Mouse (Mus musculus): Measurements from ENCODE around the gene Lrrc28. TPM values are rescaled to one million over a fixed set of nuclear protein-coding genes. Genes with fewer than 3 reads are reported as not detected.

Gene Lrrc28
- total RNA-seq, 2 experiments from 2014 or later = 7.3 to 13.4 TPM

- ATAC-seq (replicated peaks; ENCODE audit: low FRiP score, poor library complexity, severe bottlenecking) = no peak
Observed at GRCm38 (mm10) chr7:67606250-67606649, 38.8 kb downstream of the Lrrc28 start.

GRCm38 (mm10) chr7:67605114-67605513, 40.0 kb downstream of the Lrrc28 start:
- ATAC-seq (replicated peaks; ENCODE audit: low FRiP score, poor library complexity, severe bottlenecking) = no peak

- no peak for ATAC-seq (replicated peaks; ENCODE audit: low FRiP score, poor library complexity, severe bottlenecking)
Observed at GRCm38 (mm10) chr7:67598050-67598449, 47.0 kb downstream of the Lrrc28 start.

- ATAC-seq (replicated peaks; ENCODE audit: low FRiP score, poor library complexity, severe bottlenecking) = no peak
Observed at GRCm38 (mm10) chr7:67596961-67597360, 48.1 kb downstream of the Lrrc28 start.

GRCm38 (mm10) chr7:67596322-67596721, 48.7 kb downstream of the Lrrc28 start:
- no peak for ATAC-seq (replicated peaks; ENCODE audit: low FRiP score, poor library complexity, severe bottlenecking)

- ATAC-seq (replicated peaks; ENCODE audit: low FRiP score, poor library complexity, severe bottlenecking) = no peak
Observed at GRCm38 (mm10) chr7:67593902-67594301, 51.2 kb downstream of the Lrrc28 start.

- no peak for ATAC-seq (replicated peaks; ENCODE audit: low FRiP score, poor library complexity, severe bottlenecking)
Observed at GRCm38 (mm10) chr7:67592670-67593069, 52.4 kb downstream of the Lrrc28 start.

GRCm38 (mm10) chr7:67588743-67589142, 56.3 kb downstream of the Lrrc28 start:
- no peak for ATAC-seq (replicated peaks; ENCODE audit: low FRiP score, poor library complexity, severe bottlenecking)

GRCm38 (mm10) chr7:67586479-67586878, 58.6 kb downstream of the Lrrc28 start:
- ATAC-seq (replicated peaks; ENCODE audit: low FRiP score, poor library complexity, severe bottlenecking) = no peak

- ATAC-seq (replicated peaks; ENCODE audit: low FRiP score, poor library complexity, severe bottlenecking) = no peak
Observed at GRCm38 (mm10) chr7:67583852-67584251, 61.2 kb downstream of the Lrrc28 start.

GRCm38 (mm10) chr7:67578783-67579482, 66.1 kb downstream of the Lrrc28 start:
- ATAC-seq (replicated peaks; ENCODE audit: low FRiP score, poor library complexity, severe bottlenecking) = no peak

GRCm38 (mm10) chr7:67578044-67578443, 67.0 kb downstream of the Lrrc28 start:
- ATAC-seq (replicated peaks; ENCODE audit: low FRiP score, poor library complexity, severe bottlenecking) = no peak

GRCm38 (mm10) chr7:67566510-67567237, 78.4 kb downstream of the Lrrc28 start:
- ATAC-seq (replicated peaks; ENCODE audit: low FRiP score, poor library complexity, severe bottlenecking) = no peak

GRCm38 (mm10) chr7:67565132-67565531, 79.9 kb downstream of the Lrrc28 start:
- no peak for ATAC-seq (replicated peaks; ENCODE audit: low FRiP score, poor library complexity, severe bottlenecking)

- ATAC-seq (replicated peaks; ENCODE audit: low FRiP score, poor library complexity, severe bottlenecking) = no peak
Observed at GRCm38 (mm10) chr7:67562176-67562575, 82.9 kb downstream of the Lrrc28 start.

- no peak for ATAC-seq (replicated peaks; ENCODE audit: low FRiP score, poor library complexity, severe bottlenecking)
Observed at GRCm38 (mm10) chr7:67559486-67559885, 85.6 kb downstream of the Lrrc28 start.

- no peak for ATAC-seq (replicated peaks; ENCODE audit: low FRiP score, poor library complexity, severe bottlenecking)
Observed at GRCm38 (mm10) chr7:67558230-67558629, 86.8 kb downstream of the Lrrc28 start.

- ATAC-seq (replicated peaks; ENCODE audit: low FRiP score, poor library complexity, severe bottlenecking) = no peak
Observed at GRCm38 (mm10) chr7:67554863-67555262, 90.2 kb downstream of the Lrrc28 start.

- no peak for ATAC-seq (replicated peaks; ENCODE audit: low FRiP score, poor library complexity, severe bottlenecking)
Observed at GRCm38 (mm10) chr7:67551242-67551641, 93.8 kb downstream of the Lrrc28 start.

GRCm38 (mm10) chr7:67549073-67549561, 96.0 kb downstream of the Lrrc28 start:
- ATAC-seq (replicated peaks; ENCODE audit: low FRiP score, poor library complexity, severe bottlenecking) = no peak

GRCm38 (mm10) chr7:67548599-67549041, 96.4 kb downstream of the Lrrc28 start:
- no peak for ATAC-seq (replicated peaks; ENCODE audit: low FRiP score, poor library complexity, severe bottlenecking)

Data from erythroid progenitor cell, adult 5-6 weeks (primary cell).